Mouse (Mus musculus): ENCODE results near the gene Rraga. TPM values are rescaled to one million over a fixed set of nuclear protein-coding genes. Genes with fewer than 3 reads are reported as not detected.

Rraga gene
- polyA plus RNA-seq, 1 experiment from 2014 or later: 29.6 TPM

DNA sequence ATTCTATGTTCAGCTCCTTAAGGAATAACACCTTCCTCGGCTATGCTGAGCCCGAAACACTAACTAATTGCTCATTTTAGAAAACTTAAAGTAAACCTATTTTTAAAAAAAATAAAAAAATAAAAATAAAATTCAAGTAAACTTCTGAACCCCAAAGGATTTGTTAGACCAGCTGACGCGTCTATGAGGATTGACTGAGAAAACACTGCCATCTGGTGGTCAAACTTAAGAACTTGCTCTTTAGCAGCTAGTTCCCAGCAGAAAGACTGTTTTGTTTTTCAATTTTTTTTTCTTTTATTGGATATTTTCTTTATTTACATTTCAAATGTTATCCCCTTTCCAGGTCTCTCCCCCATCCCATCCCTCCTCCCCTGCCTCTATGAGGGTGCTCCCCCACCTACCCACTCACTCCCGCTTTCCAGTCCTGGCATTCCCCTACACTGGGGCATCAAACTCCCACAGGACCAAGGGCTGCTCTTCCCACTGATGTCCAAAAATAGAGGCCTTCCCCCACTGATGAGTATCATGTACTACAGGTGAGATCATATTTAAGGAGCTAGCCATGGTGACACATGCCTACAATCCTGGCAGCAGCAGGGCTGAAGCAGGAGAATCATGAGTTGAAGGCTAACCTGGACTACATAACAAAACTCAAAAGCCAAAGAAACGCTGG, 20.3 kb upstream of the Rraga start:
- WGBS (ENCODE audit: insufficient replicate concordance): 20% methylated on average over 6 of the region's 6 CpGs
- ATAC-seq: no peak

DNA sequence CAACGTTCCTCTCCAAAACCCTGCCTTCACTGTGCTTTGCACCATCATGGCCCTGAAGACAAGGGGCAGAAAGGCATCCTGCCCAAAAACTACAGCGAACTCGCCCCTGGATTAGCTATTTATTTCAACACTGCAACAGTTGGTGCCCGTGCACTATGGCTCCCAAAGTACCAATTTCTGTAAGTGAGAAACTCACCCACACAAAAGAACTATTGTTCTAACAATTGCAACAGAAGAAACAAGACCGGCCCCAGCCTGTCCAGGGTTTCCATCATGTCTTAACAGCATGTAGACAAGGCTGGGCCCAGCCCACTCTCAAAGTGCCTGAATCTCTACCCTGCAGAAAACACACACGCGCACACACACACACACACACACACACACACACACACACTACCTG, 18.1 kb upstream of the Rraga start:
- Histone ChIP-seq H3K4me3 (no peak overlapping the region), H3K4me1 (no peaks in the 10 kb centered on the region), H3K9ac (no peak overlapping the region), H3K4me2 (no peak overlapping the region), H3K9me3 (replicated peaks) (no peaks in the 10 kb centered on the region), H3K27ac (no peak overlapping the region), H3K27me3 (replicated peaks) (0 out of 2 replicates have a peak, but pooled peaks cover 12% of the 10 kb centered on the region), H3K36me3 (no peaks in the 10 kb centered on the region)
- WGBS (ENCODE audit: insufficient replicate concordance): 74% methylated on average over 7 of the region's 7 CpGs
- no peak for ATAC-seq

More for the DNA sequence above, 20.3 kb upstream of the Rraga start:
- H3K9me3 ChIP-seq (replicated peaks): no peaks in the 10 kb centered on the region
- no peaks in the 10 kb centered on the region for H3K36me3 ChIP-seq
- no peaks in the 10 kb centered on the region for H3K4me1 ChIP-seq
- H3K4me2 ChIP-seq: no peak overlapping the region
- H3K27me3 ChIP-seq (replicated peaks): 0 out of 2 replicates have a peak, but pooled peaks cover 12% of the 10 kb centered on the region
- no peak overlapping the region for H3K4me3 ChIP-seq
- no peak overlapping the region for H3K9ac ChIP-seq
- H3K27ac ChIP-seq: no peak overlapping the region

DNA sequence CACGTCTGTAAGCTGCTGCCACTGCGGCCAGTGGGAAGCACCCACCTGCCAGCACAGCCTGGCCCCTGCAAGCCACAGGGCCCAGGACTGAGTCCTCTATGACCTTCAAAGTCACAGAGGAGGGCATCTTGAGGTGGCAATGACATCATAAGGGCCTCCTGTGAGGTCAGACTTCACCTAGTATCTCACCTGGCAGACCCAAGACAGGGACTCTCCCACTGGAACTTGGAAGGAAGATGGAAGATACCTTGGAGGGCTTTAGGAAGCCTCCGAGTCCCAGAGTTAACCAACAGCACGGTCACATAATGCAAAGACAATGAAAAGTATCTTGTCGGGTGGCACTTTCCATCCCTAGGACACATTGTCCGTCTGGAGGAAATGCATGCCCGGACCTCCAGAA, 17.2 kb upstream of the Rraga start, which contains the start of gene Saxo1:
TSS of gene Saxo1 (minus strand) at position 101 of the 400 bp plus-strand sequence.
- no peak within 1 kb of the TSS for H3K9ac ChIP-seq
- ATAC-seq: no peak
- no peaks in the 10 kb centered on the region for H3K9me3 ChIP-seq (replicated peaks)
- no peak within 1 kb of the TSS for H3K4me2 ChIP-seq
- 0 out of 2 replicates have a peak, but pooled peaks cover 12% of the 10 kb centered on the region for H3K27me3 ChIP-seq (replicated peaks)
- no peak within 1 kb of the TSS for H3K4me3 ChIP-seq
- H3K36me3 ChIP-seq: no peaks in the 10 kb centered on the region
- no peak within 1 kb of the TSS for H3K27ac ChIP-seq
- WGBS (ENCODE audit: insufficient replicate concordance): 73% methylated on average over 7 of the region's 7 CpGs
- no peaks in the 10 kb centered on the region for H3K4me1 ChIP-seq

DNA sequence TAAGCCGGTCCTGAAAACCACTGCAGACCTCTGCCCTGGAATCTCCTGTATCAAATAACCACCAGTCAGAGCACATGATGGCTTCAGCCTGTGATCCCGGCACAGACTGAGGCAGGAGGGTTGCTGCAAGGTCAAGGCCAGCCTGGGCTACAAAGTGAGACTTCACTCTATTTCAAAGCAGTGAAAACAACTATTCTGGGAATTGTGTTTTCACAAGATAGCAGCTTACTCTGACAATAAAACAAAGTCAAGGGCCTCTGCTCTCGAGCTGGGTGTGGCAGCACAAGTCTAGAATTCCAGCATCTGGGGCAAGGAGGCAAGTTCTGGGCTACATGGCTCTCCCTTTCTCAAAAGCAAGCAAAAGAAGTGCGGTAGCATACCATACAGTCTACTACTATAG, 16.5 kb upstream of the Rraga start:
- Histone ChIP-seq H3K9ac (no peak overlapping the region), H3K9me3 (replicated peaks) (no peaks in the 10 kb centered on the region), H3K27ac (no peak overlapping the region), H3K36me3 (no peaks in the 10 kb centered on the region), H3K4me3 (no peak overlapping the region), H3K4me2 (no peak overlapping the region), H3K27me3 (replicated peaks) (0 out of 2 replicates have a peak, but pooled peaks cover 12% of the 10 kb centered on the region), H3K4me1 (no peaks in the 10 kb centered on the region)
- ATAC-seq: no peak
- 58% methylated on average over 4 of the region's 4 CpGs for WGBS (ENCODE audit: insufficient replicate concordance)

DNA sequence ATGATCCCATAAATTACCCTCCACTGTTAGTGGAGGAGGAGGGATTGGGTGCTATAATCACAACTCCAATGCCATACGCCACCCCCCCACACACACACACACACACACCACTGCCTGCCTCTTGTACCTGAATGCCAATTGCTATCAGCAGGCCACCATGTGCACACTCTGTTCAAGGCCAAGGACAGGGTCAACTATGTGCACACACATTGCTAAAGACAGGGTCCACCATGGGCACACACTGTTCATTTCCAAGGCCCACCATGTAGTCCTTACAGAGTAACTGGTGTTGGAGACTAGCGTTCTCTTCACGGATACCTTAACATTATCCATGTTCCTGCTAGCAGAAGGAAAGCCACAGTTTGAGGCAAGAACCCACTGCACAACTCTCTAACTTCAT, 14.4 kb upstream of the Rraga start:
- H3K27ac ChIP-seq: no peak overlapping the region
- 0 out of 2 replicates have a peak, but pooled peaks cover 12% of the 10 kb centered on the region for H3K27me3 ChIP-seq (replicated peaks)
- 76% methylated on average over 3 of the region's 3 CpGs for WGBS (ENCODE audit: insufficient replicate concordance)
- ATAC-seq: no peak
- H3K9me3 ChIP-seq (replicated peaks): no peaks in the 10 kb centered on the region
- H3K36me3 ChIP-seq: no peaks in the 10 kb centered on the region
- H3K9ac ChIP-seq: no peak overlapping the region
- no peak overlapping the region for H3K4me2 ChIP-seq
- no peak overlapping the region for H3K4me3 ChIP-seq
- peaks cover 8% of the 10 kb centered on the region for H3K4me1 ChIP-seq

DNA sequence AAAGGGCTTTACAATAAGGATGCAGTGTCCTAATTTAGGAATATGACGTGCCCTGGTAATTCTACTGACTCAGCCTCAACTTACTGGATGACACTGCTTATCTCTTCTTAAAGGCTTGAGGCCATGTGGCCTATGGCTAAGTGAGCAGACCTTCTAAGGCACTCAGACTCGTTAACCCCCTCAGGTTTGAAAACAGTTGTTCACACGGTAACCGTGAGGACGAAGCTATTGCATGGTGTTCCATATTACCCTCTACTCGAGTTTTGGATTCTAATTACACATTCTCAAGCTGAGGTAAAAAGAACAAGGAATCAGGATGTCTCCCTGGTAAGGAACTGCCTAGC, 557 bp upstream of the Rraga start:
- 11% methylated on average over 6 of the region's 6 CpGs for WGBS (ENCODE audit: insufficient replicate concordance)
- Histone ChIP-seq H3K4me3 (peak overlapping the region; percentile 90), H3K4me1 (peaks cover 26% of the 10 kb centered on the region), H3K36me3 (peaks cover 14% of the 10 kb centered on the region), H3K27me3 (replicated peaks) (peaks cover 5% of the 10 kb centered on the region; the same call in 1 of the 2 replicates), H3K27ac (peak overlapping the region; percentile 98), H3K9ac (peak overlapping the region; percentile 95), H3K9me3 (replicated peaks) (no peaks in the 10 kb centered on the region), H3K4me2 (peak overlapping the region; percentile 75)
- ATAC-seq: peak; percentile 46

DNA sequence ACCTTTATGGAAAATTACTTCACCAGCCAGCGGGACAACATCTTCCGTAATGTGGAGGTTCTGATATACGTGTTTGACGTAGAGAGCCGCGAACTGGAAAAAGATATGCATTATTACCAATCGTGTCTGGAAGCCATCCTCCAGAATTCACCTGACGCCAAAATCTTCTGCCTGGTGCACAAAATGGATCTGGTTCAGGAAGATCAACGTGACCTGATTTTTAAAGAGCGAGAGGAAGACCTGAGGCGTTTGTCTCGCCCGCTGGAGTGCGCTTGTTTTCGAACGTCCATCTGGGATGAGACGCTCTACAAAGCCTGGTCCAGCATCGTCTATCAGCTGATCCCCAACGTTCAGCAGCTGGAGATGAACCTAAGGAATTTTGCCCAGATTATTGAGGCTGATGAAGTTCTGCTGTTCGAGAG, 663 bp downstream of the Rraga start:
- peaks cover 3% of the 10 kb centered on the region; the same call in 1 of the 2 replicates for H3K27me3 ChIP-seq (replicated peaks)
- peak overlapping the region; percentile 90 for H3K4me3 ChIP-seq
- under 1% methylated on average over 20 of the region's 20 CpGs for WGBS (ENCODE audit: insufficient replicate concordance)
- H3K27ac ChIP-seq: peak overlapping the region; percentile 98
- no peaks in the 10 kb centered on the region for H3K9me3 ChIP-seq (replicated peaks)
- peaks cover 26% of the 10 kb centered on the region for H3K36me3 ChIP-seq
- no peak for ATAC-seq
- H3K4me1 ChIP-seq: peaks cover 26% of the 10 kb centered on the region
- H3K4me2 ChIP-seq: peak overlapping the region; percentile 75
- H3K9ac ChIP-seq: peak overlapping the region; percentile 95

DNA sequence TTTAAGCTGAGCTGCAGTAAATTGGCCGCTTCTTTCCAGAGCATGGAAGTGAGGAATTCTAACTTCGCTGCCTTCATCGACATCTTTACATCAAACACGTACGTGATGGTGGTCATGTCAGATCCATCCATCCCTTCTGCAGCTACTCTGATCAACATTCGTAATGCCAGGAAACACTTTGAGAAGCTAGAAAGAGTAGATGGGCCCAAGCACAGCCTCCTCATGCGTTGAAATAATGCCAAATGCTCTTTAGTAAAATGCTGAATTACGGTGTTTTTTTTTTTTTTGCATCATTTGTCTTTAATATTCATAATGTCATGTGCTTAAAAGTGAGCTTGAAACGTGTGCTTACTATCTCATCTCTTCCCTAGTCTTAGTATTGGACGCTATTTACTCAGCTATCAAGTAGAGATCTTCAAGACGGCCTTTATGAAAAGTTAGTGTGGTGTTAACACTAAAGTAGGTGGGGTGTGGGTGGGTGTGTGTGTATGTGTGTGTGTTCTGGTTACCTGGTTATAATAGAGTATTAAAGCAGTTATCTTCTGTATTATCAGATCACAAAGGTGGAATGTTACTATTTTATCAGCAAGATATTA, 1.3 kb downstream of the Rraga start:
- Histone ChIP-seq H3K9ac (peak overlapping the region; percentile 95), H3K4me1 (peaks cover 26% of the 10 kb centered on the region), H3K27ac (peak overlapping the region; percentile 98), H3K4me3 (peak overlapping the region; percentile 90), H3K4me2 (peak overlapping the region; percentile 75), H3K36me3 (peaks cover 30% of the 10 kb centered on the region), H3K27me3 (replicated peaks) (no peaks in the 10 kb centered on the region), H3K9me3 (replicated peaks) (no peaks in the 10 kb centered on the region)
- ATAC-seq: no peak
- 5% methylated on average over 11 of the region's 11 CpGs for WGBS (ENCODE audit: insufficient replicate concordance)

DNA sequence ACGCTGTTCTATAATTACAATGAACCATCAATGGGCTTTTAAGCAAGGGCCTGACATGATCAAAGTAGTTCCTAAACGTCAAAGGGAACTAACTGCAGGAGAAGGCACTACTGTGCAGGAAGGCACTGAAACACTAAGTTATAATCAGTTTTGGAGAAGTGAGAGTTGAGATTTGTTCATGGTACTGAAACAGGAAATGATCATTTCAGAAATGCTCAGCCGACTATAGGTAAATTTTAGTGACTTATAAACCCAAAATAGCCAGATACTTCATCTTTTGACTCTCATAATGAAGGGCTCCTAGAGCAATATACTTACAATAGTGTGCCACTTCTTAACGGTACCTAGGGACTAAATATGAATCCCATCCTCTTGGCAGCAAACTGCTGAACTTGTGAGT, 4.6 kb downstream of the Rraga start:
- H3K36me3 ChIP-seq: peaks cover 60% of the 10 kb centered on the region
- no peak overlapping the region for H3K4me3 ChIP-seq
- no peak overlapping the region for H3K9ac ChIP-seq
- no peak overlapping the region for H3K4me2 ChIP-seq
- no peak for ATAC-seq
- H3K4me1 ChIP-seq: peaks cover 19% of the 10 kb centered on the region
- no peaks in the 10 kb centered on the region for H3K9me3 ChIP-seq (replicated peaks)
- no peak overlapping the region for H3K27ac ChIP-seq
- WGBS (ENCODE audit: insufficient replicate concordance): 58% methylated on average over 4 of the region's 4 CpGs
- no peaks in the 10 kb centered on the region for H3K27me3 ChIP-seq (replicated peaks)

DNA sequence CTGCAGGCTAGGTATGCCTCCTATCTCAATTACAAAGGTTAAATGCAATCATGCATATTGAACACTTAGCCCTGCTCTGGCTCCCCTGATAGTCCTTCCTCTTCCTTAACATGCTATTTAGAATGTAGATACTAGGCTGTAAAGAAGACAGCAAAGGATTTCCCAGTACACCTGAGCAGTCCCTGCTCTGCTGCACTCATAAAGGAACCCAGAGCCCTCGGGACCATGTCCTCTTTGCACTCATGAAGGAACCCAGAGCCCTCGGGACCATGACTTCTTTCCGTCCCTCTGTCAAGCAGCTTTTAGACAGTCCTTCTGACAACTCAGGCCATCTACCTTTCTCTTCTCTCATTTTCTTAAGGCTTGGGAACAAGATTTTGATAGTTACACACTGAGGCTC, 5.1 kb downstream of the Rraga start:
- H3K4me1 ChIP-seq: peaks cover 18% of the 10 kb centered on the region

DNA sequence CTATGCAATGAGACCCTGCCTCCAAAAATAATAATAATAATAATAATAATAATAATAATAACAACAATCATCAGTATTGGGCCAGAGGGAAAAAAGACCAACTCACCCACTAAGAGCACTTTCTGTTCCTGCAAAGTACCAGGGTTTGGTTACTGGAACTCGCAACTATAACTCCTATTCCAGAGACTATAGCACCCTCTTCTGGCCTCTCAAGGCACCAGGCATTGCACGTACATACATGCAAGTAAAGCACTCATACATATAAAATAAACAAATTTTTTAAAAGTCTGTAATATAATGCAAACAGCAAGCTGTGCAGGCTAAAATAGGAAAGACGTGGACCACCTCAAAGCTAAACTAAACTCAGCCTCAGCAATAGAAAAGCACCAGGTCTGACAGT, 12.8 kb downstream of the Rraga start:
- Histone ChIP-seq H3K4me2 (no peak overlapping the region), H3K9me3 (replicated peaks) (no peaks in the 10 kb centered on the region), H3K4me1 (no peaks in the 10 kb centered on the region), H3K27ac (no peak overlapping the region), H3K4me3 (no peak overlapping the region), H3K36me3 (peaks cover 93% of the 10 kb centered on the region), H3K27me3 (replicated peaks) (no peaks in the 10 kb centered on the region), H3K9ac (no peak overlapping the region)
- WGBS (ENCODE audit: insufficient replicate concordance): 84% methylated on average over 3 of the region's 3 CpGs
- ATAC-seq: no peak

More for the DNA sequence above, 5.1 kb downstream of the Rraga start:
- WGBS (ENCODE audit: insufficient replicate concordance): 82% methylated on average over 3 of the region's 3 CpGs
- Histone ChIP-seq H3K4me2 (no peak overlapping the region), H3K9ac (no peak overlapping the region), H3K9me3 (replicated peaks) (no peaks in the 10 kb centered on the region), H3K27me3 (replicated peaks) (no peaks in the 10 kb centered on the region), H3K4me3 (no peak overlapping the region), H3K36me3 (peaks cover 65% of the 10 kb centered on the region), H3K27ac (no peak overlapping the region)
- no peak for ATAC-seq

DNA sequence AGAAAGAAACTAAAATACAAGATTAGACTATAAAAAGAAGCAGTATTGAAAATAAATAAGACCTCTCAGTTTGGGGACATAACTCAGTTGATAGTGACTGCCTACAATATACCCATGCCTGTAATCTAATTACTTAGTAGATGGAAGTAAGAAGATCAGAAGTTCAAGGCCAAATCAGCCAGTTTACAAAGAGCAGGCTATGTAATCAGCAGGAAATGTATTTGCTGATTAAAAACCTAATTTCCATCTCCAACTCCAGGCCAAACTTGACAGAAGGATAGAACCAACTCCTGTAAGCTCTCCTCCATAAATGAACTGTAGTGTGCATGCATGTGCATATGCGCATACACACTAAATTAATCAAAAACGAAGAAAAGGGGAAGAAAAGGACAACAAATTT, 15.8 kb downstream of the Rraga start:
- H3K27me3 ChIP-seq (replicated peaks): no peaks in the 10 kb centered on the region
- no peak for ATAC-seq
- H3K27ac ChIP-seq: no peak overlapping the region
- no peaks in the 10 kb centered on the region for H3K4me1 ChIP-seq
- no peak overlapping the region for H3K9ac ChIP-seq
- 91% methylated on average over 2 of the region's 2 CpGs for WGBS (ENCODE audit: insufficient replicate concordance)
- no peak overlapping the region for H3K4me3 ChIP-seq
- H3K4me2 ChIP-seq: no peak overlapping the region
- H3K9me3 ChIP-seq (replicated peaks): no peaks in the 10 kb centered on the region
- H3K36me3 ChIP-seq: peaks cover 88% of the 10 kb centered on the region

All from liver, embryonic 12.5 days (tissue).